ENCODE assay signal across 15 mouse cellular contexts in genomic region chrX:166559333-166559732, GRCm38 (mm10). TPM values are rescaled to one million over a fixed set of nuclear protein-coding genes. Genes with fewer than 3 reads are reported as not detected.
DNase-seq lines count a peak whose midpoint lies in the region; ATAC-seq and TF ChIP-seq lines count a peak whose summit lies in the region.
"Had no signal": no experiment of that assay in that cellular context is flagged by ENCODE, and none has a peak within 500 bp of the region (broad histone marks: within the 10 kb centered on the region; RNA-seq: fewer than 3 reads in every experiment).

No protein-coding gene starts in this region.

- no peaks in the 10 kb centered on the region for H3K4me1 ChIP-seq in lung, adult 2 months (ENCODE audit: control insufficient read depth, insufficient read depth, low read length)
- H3K4me1 ChIP-seq: forebrain, embryonic 12.5 days; limb, embryonic 12.5 days had no signal

- 53% methylated on average over 3 of the region's 3 CpGs for WGBS in lung, adult 2 months

- no peak for ATAC-seq in activated CD4-positive, CD25-positive, alpha-beta regulatory T cell, adult 4 months

- no peak for TF ChIP-seq CTCF in lung, adult 2 months (IDR thresholded peaks at IDR 0.05; ENCODE audit: insufficient read depth, low read length)

- peak; percentile 5 to 7 for DNase-seq in cerebellum, postnatal 10 days
- no peak for DNase-seq in cerebellum, postnatal 25 days
- peak; percentile 4 to 37 for DNase-seq in lung, adult 18-20 months
- no peak for DNase-seq in lung, adult 2 months
- DNase-seq in kidney, postnatal 14 days: peak; percentile 6
- peak; percentile 6 for DNase-seq in skeletal muscle tissue, adult 2 months (ENCODE audit: low read depth, low spot score)
- DNase-seq in frontal cortex, postnatal 14 days (ENCODE audit: low spot score in 2 of 2): no peak
- DNase-seq: cerebellum, adult 2 months; heart, adult 11 months; layer of hippocampus, adult 9-11 months had no signal

- no peak for TF ChIP-seq POLR2A in lung, adult 2 months (IDR thresholded peaks at IDR 0.05; ENCODE audit: borderline replicate concordance, extremely low read depth, low read depth, low read length)

- no peak overlapping the region for H3K4me3 ChIP-seq in lung, adult 2 months (replicated peaks; ENCODE audit: extremely low read depth, low read depth, low read length)
- H3K4me3 ChIP-seq: forebrain, embryonic 12.5 days; limb, embryonic 12.5 days had no signal

RNA-seq across cellular contexts. Expression of gene Egfl6, which starts 26.2 kb away (rescaled TPM):
- 20.7 and 27.4 TPM in 2 replicates for polyA plus RNA-seq in lung, adult 2 months (2012; rRNA removed)
- polyA plus RNA-seq in activated CD4-positive, CD25-positive, alpha-beta regulatory T cell, adult 4 months (2017; shearing (Covaris generic)): not detected
- polyA plus RNA-seq: G1E, macrophage had no signal

RNA-seq across cellular contexts. Expression of gene Tceanc, which starts 41.0 kb away (rescaled TPM):
- 0.86 and 1.4 TPM in 2 replicates for polyA plus RNA-seq in lung, adult 2 months (2012; rRNA removed)
- 10 to 100 TPM in 1 of 2 experiments, 1 to 10 TPM in 1; 10.0 to 10.7 TPM for polyA plus RNA-seq in activated CD4-positive, CD25-positive, alpha-beta regulatory T cell, adult 4 months (2017; shearing (Covaris generic))

Comparison
In these comparisons a context has a peak if more than half of its experiments do, and no peak if none do; other contexts are left out.
1. DNase-seq: peak in cerebellum, postnatal 10 days (2 of 2), lung, adult 18-20 months (2 of 2), kidney, postnatal 14 days (single experiment) and skeletal muscle tissue, adult 2 months (single experiment); none in cerebellum, postnatal 25 days (0 of 2), lung, adult 2 months (single experiment) and frontal cortex, postnatal 14 days (0 of 2).
2. RNA of gene Egfl6, which starts 26.2 kb away (polyA plus RNA-seq): 20.7 to 27.4 TPM in lung, adult 2 months; not detected in activated CD4-positive, CD25-positive, alpha-beta regulatory T cell, adult 4 months; every median in the first group is over 10 times any median in the second.